Mouse (Mus musculus): ENCODE measurements around the gene Fam234a. TPM values are rescaled to one million over a fixed set of nuclear protein-coding genes. Genes with fewer than 3 reads are reported as not detected.
"Not testable (repeated sequence)": the region's sequence is repeated elsewhere in the genome, so short reads cannot be mapped to it uniquely, and the experiment has no call there.

The Fam234a gene
- polyA plus RNA-seq, 1 experiment = 22.9 TPM

GRCm38 (mm10) chr17:26187592-26187991 is 56.5 kb downstream of the Fam234a start:
- 98% methylated on average over 5 of the region's 5 CpGs for WGBS
- no peak overlapping the region for H3K4me3 ChIP-seq (ENCODE audit: extremely low read depth, insufficient read depth, insufficient read length)
- H3K27me3 ChIP-seq (ENCODE audit: control insufficient read depth, insufficient read depth, low read length) = no peaks in the 10 kb centered on the region
- DNase-seq (ENCODE audit: low read depth in 1 of 2, low spot score in 2 of 2) = no peak
- no peaks in the 10 kb centered on the region for H3K4me1 ChIP-seq (ENCODE audit: control insufficient read depth, insufficient read depth, insufficient read length)
- peaks cover 52% of the 10 kb centered on the region for H3K36me3 ChIP-seq (ENCODE audit: control insufficient read depth, insufficient read depth, low read length)
- no peak overlapping the region for H3K27ac ChIP-seq (ENCODE audit: insufficient read depth, low read length)
- TF ChIP-seq CTCF (IDR thresholded peaks at IDR 0.05; ENCODE audit: extremely low read depth, insufficient read depth, insufficient read length, insufficient replicate concordance) = no peak

GRCm38 (mm10) chr17:26181179-26181578 is 62.9 kb downstream of the Fam234a start:
- Histone ChIP-seq H3K36me3 (ENCODE audit: control insufficient read depth, insufficient read depth, low read length) (peaks cover 15% of the 10 kb centered on the region), H3K4me3 (ENCODE audit: extremely low read depth, insufficient read depth, insufficient read length) (no peak overlapping the region), H3K27ac (ENCODE audit: insufficient read depth, low read length) (no peak overlapping the region), H3K27me3 (ENCODE audit: control insufficient read depth, insufficient read depth, low read length) (no peaks in the 10 kb centered on the region), H3K4me1 (ENCODE audit: control insufficient read depth, insufficient read depth, insufficient read length) (no peaks in the 10 kb centered on the region)
- no peak for DNase-seq (ENCODE audit: low read depth in 1 of 2, low spot score in 2 of 2)
- TF ChIP-seq POLR2A (IDR thresholded peaks at IDR 0.05; ENCODE audit: low read depth, low read length) (no peak), CTCF (IDR thresholded peaks at IDR 0.05; ENCODE audit: extremely low read depth, insufficient read depth, insufficient read length, insufficient replicate concordance) (no peak)
- 92% methylated on average over 3 of the region's 3 CpGs for WGBS

- Histone ChIP-seq H3K4me1 (ENCODE audit: control insufficient read depth, insufficient read depth, insufficient read length) (no peaks in the 10 kb centered on the region), H3K4me3 (ENCODE audit: extremely low read depth, insufficient read depth, insufficient read length) (no peak overlapping the region), H3K27me3 (ENCODE audit: control insufficient read depth, insufficient read depth, low read length) (no peaks in the 10 kb centered on the region), H3K27ac (ENCODE audit: insufficient read depth, low read length) (no peak overlapping the region), H3K36me3 (ENCODE audit: control insufficient read depth, insufficient read depth, low read length) (peaks cover 11% of the 10 kb centered on the region)
- TF ChIP-seq CTCF (IDR thresholded peaks at IDR 0.05; ENCODE audit: extremely low read depth, insufficient read depth, insufficient read length, insufficient replicate concordance) = no peak
- no peak for DNase-seq (ENCODE audit: low read depth in 1 of 2, low spot score in 2 of 2)
Measured at GRCm38 (mm10) chr17:26178611-26179010, 65.4 kb downstream of the Fam234a start.

- not testable (repeated sequence) for DNase-seq (ENCODE audit: low read depth in 1 of 2, low spot score in 2 of 2); H3K4me1 ChIP-seq (ENCODE audit: control insufficient read depth, insufficient read depth, insufficient read length); H3K4me3 ChIP-seq (ENCODE audit: extremely low read depth, insufficient read depth, insufficient read length); H3K27me3 ChIP-seq (ENCODE audit: control insufficient read depth, insufficient read depth, low read length); H3K27ac ChIP-seq (ENCODE audit: insufficient read depth, low read length); H3K36me3 ChIP-seq (ENCODE audit: control insufficient read depth, insufficient read depth, low read length)
- 86% methylated on average over 2 of the region's 2 CpGs for WGBS
Measured at GRCm38 (mm10) chr17:26175248-26175647, 68.8 kb downstream of the Fam234a start.

GRCm38 (mm10) chr17:26168039-26168438 is 76.0 kb downstream of the Fam234a start:
- peaks cover 22% of the 10 kb centered on the region for H3K4me1 ChIP-seq (ENCODE audit: control insufficient read depth, insufficient read depth, insufficient read length)
- peak; percentile 49 to 77 for DNase-seq (ENCODE audit: low read depth in 1 of 2, low spot score in 2 of 2)
- H3K27ac ChIP-seq (ENCODE audit: insufficient read depth, low read length) = peak overlapping the region; percentile 75
- H3K36me3 ChIP-seq (ENCODE audit: control insufficient read depth, insufficient read depth, low read length) = no peaks in the 10 kb centered on the region
- no peaks in the 10 kb centered on the region for H3K27me3 ChIP-seq (ENCODE audit: control insufficient read depth, insufficient read depth, low read length)
- no peak overlapping the region for H3K4me3 ChIP-seq (ENCODE audit: extremely low read depth, insufficient read depth, insufficient read length)
- TF ChIP-seq CTCF (IDR thresholded peaks at IDR 0.05; ENCODE audit: extremely low read depth, insufficient read depth, insufficient read length, insufficient replicate concordance) (no peak), POLR2A (IDR thresholded peaks at IDR 0.05; ENCODE audit: low read depth, low read length) (no peak)
- 3% methylated on average over 2 of the region's 2 CpGs for WGBS

GRCm38 (mm10) chr17:26162736-26163135 is 81.3 kb downstream of the Fam234a start:
- no peak for DNase-seq (ENCODE audit: low read depth in 1 of 2, low spot score in 2 of 2)
- WGBS = 83% methylated on average over 1 of the region's 1 CpGs
- TF ChIP-seq POLR2A (IDR thresholded peaks at IDR 0.05; ENCODE audit: low read depth, low read length) (no peak), CTCF (IDR thresholded peaks at IDR 0.05; ENCODE audit: extremely low read depth, insufficient read depth, insufficient read length, insufficient replicate concordance) (no peak)
- Histone ChIP-seq H3K36me3 (ENCODE audit: control insufficient read depth, insufficient read depth, low read length) (no peaks in the 10 kb centered on the region), H3K4me3 (ENCODE audit: extremely low read depth, insufficient read depth, insufficient read length) (no peak overlapping the region), H3K4me1 (ENCODE audit: control insufficient read depth, insufficient read depth, insufficient read length) (peaks cover 14% of the 10 kb centered on the region; the same call in 1 of the 2 replicates), H3K27me3 (ENCODE audit: control insufficient read depth, insufficient read depth, low read length) (no peaks in the 10 kb centered on the region), H3K27ac (ENCODE audit: insufficient read depth, low read length) (no peak overlapping the region)

Other genes starting within 250 kb of the Fam234a start
- 13.3 and 13.6 TPM in 2 replicates for gene Rab11fip3, start 174.7 kb downstream of the Fam234a start, polyA plus RNA-seq (2012; rRNA removed)
- gene Decr2, start 153.9 kb downstream of the Fam234a start, polyA plus RNA-seq (2012; rRNA removed) = 5.7 and 5.8 TPM in 2 replicates
- 13.7 and 17.7 TPM in 2 replicates for gene Nme4, start 148.6 kb downstream of the Fam234a start, polyA plus RNA-seq (2012; rRNA removed)
- 44.9 and 58.3 TPM in 2 replicates for gene Tmem8, start 130.9 kb downstream of the Fam234a start, polyA plus RNA-seq (2012; rRNA removed)
- gene Mrpl28, start 120.7 kb downstream of the Fam234a start, polyA plus RNA-seq (2012; rRNA removed) = 39.5 and 49.5 TPM in 2 replicates
- gene Axin1, start 105.6 kb downstream of the Fam234a start, polyA plus RNA-seq (2012; rRNA removed) = 18.6 and 18.9 TPM in 2 replicates
- 47.8 and 49.0 TPM in 2 replicates for gene Pdia2, start 45.2 kb downstream of the Fam234a start, polyA plus RNA-seq (2012; rRNA removed)
- 11.5 and 16.1 TPM in 2 replicates for gene Rgs11, start 41.3 kb downstream of the Fam234a start, polyA plus RNA-seq (2012; rRNA removed)
- gene Arhgdig, start 36.5 kb downstream of the Fam234a start, polyA plus RNA-seq (2012; rRNA removed) = 7.7 and 15.8 TPM in 2 replicates
- gene Luc7l, start 8.7 kb upstream of the Fam234a start, polyA plus RNA-seq (2012; rRNA removed) = 13.8 and 14.5 TPM in 2 replicates
- 7.9 and 14.5 TPM in 2 replicates for gene Neurl1b, start 170.6 kb upstream of the Fam234a start, polyA plus RNA-seq (2012; rRNA removed)